Mouse (Mus musculus) midbrain, embryonic 10.5 days (tissue): ENCODE results near the gene Pif1. TPM values are rescaled to one million over a fixed set of nuclear protein-coding genes. Genes with fewer than 3 reads are reported as not detected.
A peak's percentile ranks its signal among the peaks of the same experiment; 100 is the strongest.

Source experiments
- DNase-seq: peaks from one replicate; pipeline ENCODE4 v3.0.0-alpha.2; 2017; ENCODE audit warnings: low spot score
- H3K27ac ChIP-seq: fragments of 300-500 bp; sonication (generic); replicated peaks from 2 replicates; pipeline ENCODE4 v1.5.1; 2016; ENCODE audit warnings: mild to moderate bottlenecking
- H3K27me3 ChIP-seq: fragments of 300-500 bp; sonication (generic); 2 replicates; pipeline ENCODE4 v1.6.1; 2016; ENCODE audit warnings: low read depth, mild to moderate bottlenecking; ENCODE audit not compliant: poor library complexity, severe bottlenecking
- H3K36me3 ChIP-seq: fragments of 300-500 bp; sonication (generic); 2 replicates; pipeline ENCODE4 v1.6.1; 2016; ENCODE audit warnings: mild to moderate bottlenecking, moderate library complexity
- H3K4me1 ChIP-seq: fragments of 300-500 bp; sonication (generic); 2 replicates; pipeline ENCODE4 v1.6.1; 2016
- H3K4me3 ChIP-seq: fragments of 300-500 bp; sonication (generic); 2 replicates; pipeline ENCODE4 v1.5.1; 2016; ENCODE audit warnings: mild to moderate bottlenecking, moderate library complexity
- H3K9me3 ChIP-seq: fragments of 300-500 bp; sonication (generic); replicated peaks from 2 replicates; pipeline ENCODE4 v1.6.1; 2016; ENCODE audit warnings: mild to moderate bottlenecking
- WGBS: fragments of 180-500 bp; shearing (Covaris S2); methylation state at CpG from one replicate; pipeline ENCODE4 v1.1.7; 2016; 5-methylcytosine and 5-hydroxymethylcytosine counted together
- polyA plus RNA-seq: library from polyadenylated mRNA; unstranded; fragments of >200 nt; fragmentation: Nextera tagmentation; extraction: Ambion mirVana; gene quantifications from 2 replicates; pipeline ENCODE4 v1.2.1, GENCODE M21; 2016

Pif1 gene
- polyA plus RNA-seq, 1 experiment from 2014 or later: 27.8 TPM

GRCm38 (mm10) chr9:65564698-65565097 lies 22.3 kb upstream of the Pif1 start:
- DNase-seq: no peak
- no peaks in the 10 kb centered on the region for H3K27me3 ChIP-seq
- H3K36me3 ChIP-seq: peaks cover 69% of the 10 kb centered on the region
- WGBS: 91% methylated on average over 2 of the region's 2 CpGs
- H3K4me3 ChIP-seq: no peak overlapping the region
- H3K9me3 ChIP-seq: no peaks in the 10 kb centered on the region
- no peak overlapping the region for H3K27ac ChIP-seq
- H3K4me1 ChIP-seq: peaks cover 21% of the 10 kb centered on the region

GRCm38 (mm10) chr9:65568787-65569186 lies 18.2 kb upstream of the Pif1 start:
- Histone ChIP-seq H3K27me3 (no peaks in the 10 kb centered on the region), H3K4me1 (no peaks in the 10 kb centered on the region), H3K36me3 (peaks cover 64% of the 10 kb centered on the region), H3K9me3 (no peaks in the 10 kb centered on the region), H3K4me3 (no peak overlapping the region), H3K27ac (no peak overlapping the region)
- no peak for DNase-seq
- 94% methylated on average over 6 of the region's 6 CpGs for WGBS

GRCm38 (mm10) chr9:65569491-65569971 lies 17.4 kb upstream of the Pif1 start:
- Histone ChIP-seq H3K9me3 (no peaks in the 10 kb centered on the region), H3K27ac (no peak overlapping the region), H3K36me3 (peaks cover 57% of the 10 kb centered on the region), H3K4me1 (no peaks in the 10 kb centered on the region), H3K27me3 (no peaks in the 10 kb centered on the region), H3K4me3 (no peak overlapping the region)
- no peak for DNase-seq
- 85% methylated on average over 6 of the region's 6 CpGs for WGBS

- H3K4me1 ChIP-seq: peaks cover 25% of the 10 kb centered on the region
- H3K4me3 ChIP-seq: no peak overlapping the region
- no peaks in the 10 kb centered on the region for H3K27me3 ChIP-seq
- no peak for DNase-seq
- H3K36me3 ChIP-seq: peaks cover 33% of the 10 kb centered on the region
- no peak overlapping the region for H3K27ac ChIP-seq
- H3K9me3 ChIP-seq: no peaks in the 10 kb centered on the region
- WGBS: 87% methylated on average over 6 of the region's 6 CpGs
Observed at GRCm38 (mm10) chr9:65572837-65573236, 14.1 kb upstream of the Pif1 start.

GRCm38 (mm10) chr9:65574513-65575392 lies 12.2 kb upstream of the Pif1 start:
- WGBS: 82% methylated on average over 11 of the region's 11 CpGs
- H3K36me3 ChIP-seq: peaks cover 16% of the 10 kb centered on the region
- no peak overlapping the region for H3K4me3 ChIP-seq
- peaks cover 43% of the 10 kb centered on the region for H3K4me1 ChIP-seq
- no peaks in the 10 kb centered on the region for H3K9me3 ChIP-seq
- 0 out of 2 replicates have a peak, but pooled peaks cover 5% of the 10 kb centered on the region for H3K27me3 ChIP-seq
- DNase-seq: no peak
- H3K27ac ChIP-seq: no peak overlapping the region

- H3K9me3 ChIP-seq: no peaks in the 10 kb centered on the region
- 0 out of 2 replicates have a peak, but pooled peaks cover 5% of the 10 kb centered on the region for H3K27me3 ChIP-seq
- DNase-seq: no peak
- WGBS: 85% methylated on average over 8 of the region's 8 CpGs
- no peak overlapping the region for H3K27ac ChIP-seq
- peaks cover 16% of the 10 kb centered on the region for H3K36me3 ChIP-seq
- no peak overlapping the region for H3K4me3 ChIP-seq
- H3K4me1 ChIP-seq: peaks cover 50% of the 10 kb centered on the region
Observed at GRCm38 (mm10) chr9:65575393-65576196, 11.4 kb upstream of the Pif1 start.

GRCm38 (mm10) chr9:65576861-65577510 lies 10.0 kb upstream of the Pif1 start:
- no peaks in the 10 kb centered on the region for H3K9me3 ChIP-seq
- H3K27ac ChIP-seq: peak overlapping the region; percentile 57; the same call in 1 of the 2 replicates
- H3K36me3 ChIP-seq: peaks cover 10% of the 10 kb centered on the region
- H3K4me3 ChIP-seq: no peak overlapping the region
- H3K4me1 ChIP-seq: peaks cover 55% of the 10 kb centered on the region
- 36% methylated on average over 7 of the region's 7 CpGs for WGBS
- no peak for DNase-seq
- 0 out of 2 replicates have a peak, but pooled peaks cover 5% of the 10 kb centered on the region for H3K27me3 ChIP-seq

GRCm38 (mm10) chr9:65577511-65578196 lies 9.3 kb upstream of the Pif1 start:
- no peak overlapping the region; the same call in 1 of the 2 replicates for H3K27ac ChIP-seq
- 92% methylated on average over 4 of the region's 4 CpGs for WGBS

GRCm38 (mm10) chr9:65578801-65579249 lies 8.1 kb upstream of the Pif1 start:
- Histone ChIP-seq H3K27ac (no peak overlapping the region), H3K4me3 (peak overlapping the region; percentile 72), H3K36me3 (no peaks in the 10 kb centered on the region), H3K4me1 (peaks cover 58% of the 10 kb centered on the region), H3K9me3 (no peaks in the 10 kb centered on the region), H3K27me3 (0 out of 2 replicates have a peak, but pooled peaks cover 5% of the 10 kb centered on the region)
- 64% methylated on average over 9 of the region's 9 CpGs for WGBS
- no peak for DNase-seq

More at GRCm38 (mm10) chr9:65577511-65578196, 9.3 kb upstream of the Pif1 start:
- Histone ChIP-seq H3K4me3 (no peak overlapping the region), H3K9me3 (no peaks in the 10 kb centered on the region), H3K36me3 (peaks cover 3% of the 10 kb centered on the region), H3K27me3 (0 out of 2 replicates have a peak, but pooled peaks cover 5% of the 10 kb centered on the region), H3K4me1 (peaks cover 55% of the 10 kb centered on the region)
- DNase-seq: no peak

- WGBS: under 1% methylated on average over 42 of the region's 45 CpGs
- peak; percentile 100 for DNase-seq
- H3K4me1 ChIP-seq: peaks cover 56% of the 10 kb centered on the region
Observed at GRCm38 (mm10) chr9:65579781-65580371, 7.1 kb upstream of the Pif1 start, which contains the start of gene Plekho2. Gene Plekho2 (minus strand): TSS chr9:65580040.

More at GRCm38 (mm10) chr9:65579781-65580371, 7.1 kb upstream of the Pif1 start, which contains the start of gene Plekho2:
- Histone ChIP-seq H3K27ac (peak within 1 kb of the TSS; percentile 87), H3K36me3 (no peaks in the 10 kb centered on the region), H3K9me3 (no peaks in the 10 kb centered on the region), H3K27me3 (0 out of 2 replicates have a peak, but pooled peaks cover 5% of the 10 kb centered on the region), H3K4me3 (peak within 1 kb of the TSS; percentile 72)
